Mouse (Mus musculus) neural tube, embryonic 12.5 days (tissue): ENCODE data around the gene Trpv2. TPM values are rescaled to one million over a fixed set of nuclear protein-coding genes. Genes with fewer than 3 reads are reported as not detected.
A peak's percentile ranks its signal among the peaks of the same experiment; 100 is the strongest.

Experiments used
- ATAC-seq: fragments of 200-750 bp; cut with Nextera tagmentation; 2 replicates; pipeline ENCODE4 v1.8.0; 2017; ENCODE audit warnings: low read depth, mild to moderate bottlenecking, moderate TSS enrichment, moderate library complexity; ENCODE audit not compliant: low FRiP score
- H3K27ac ChIP-seq: fragments of 300-500 bp; sonication (generic); 2 replicates; pipeline ENCODE4 v1.5.1; 2016
- H3K27me3 ChIP-seq: fragments of 300-500 bp; sonication (generic); replicated peaks from 2 replicates; pipeline ENCODE4 v1.6.1; 2016; ENCODE audit warnings: mild to moderate bottlenecking
- H3K36me3 ChIP-seq: fragments of 300-500 bp; sonication (generic); 2 replicates; pipeline ENCODE4 v1.6.1; 2016; ENCODE audit warnings: mild to moderate bottlenecking
- H3K4me1 ChIP-seq: fragments of 300-500 bp; sonication (generic); 2 replicates; pipeline ENCODE4 v1.6.1; 2016
- H3K4me2 ChIP-seq: fragments of 300-500 bp; sonication (generic); replicated peaks from 2 replicates; pipeline ENCODE4 v1.6.1; 2016; ENCODE audit warnings: mild to moderate bottlenecking
- H3K4me3 ChIP-seq: fragments of 300-500 bp; sonication (generic); 2 replicates; pipeline ENCODE4 v1.5.1; 2016
- H3K9ac ChIP-seq: fragments of 300-500 bp; sonication (generic); 2 replicates; pipeline ENCODE4 v1.6.1; 2016; ENCODE audit warnings: mild to moderate bottlenecking
- H3K9me3 ChIP-seq: fragments of 300-500 bp; sonication (generic); 2 replicates; pipeline ENCODE4 v1.6.1; 2016; ENCODE audit warnings: mild to moderate bottlenecking
- WGBS: fragments of 180-500 bp; shearing (Covaris S2); methylation state at CpG from one replicate; pipeline ENCODE4 v1.1.7; 2016; 5-methylcytosine and 5-hydroxymethylcytosine counted together
- polyA plus RNA-seq: library from polyadenylated mRNA; unstranded; fragments of >200 nt; fragmentation: Nextera tagmentation; extraction: Ambion mirVana; gene quantifications from 2 replicates; pipeline ENCODE4 v1.2.1, GENCODE M21; 2016

Gene Trpv2
- polyA plus RNA-seq, 1 experiment from 2014 or later: 18.0 TPM

DNA sequence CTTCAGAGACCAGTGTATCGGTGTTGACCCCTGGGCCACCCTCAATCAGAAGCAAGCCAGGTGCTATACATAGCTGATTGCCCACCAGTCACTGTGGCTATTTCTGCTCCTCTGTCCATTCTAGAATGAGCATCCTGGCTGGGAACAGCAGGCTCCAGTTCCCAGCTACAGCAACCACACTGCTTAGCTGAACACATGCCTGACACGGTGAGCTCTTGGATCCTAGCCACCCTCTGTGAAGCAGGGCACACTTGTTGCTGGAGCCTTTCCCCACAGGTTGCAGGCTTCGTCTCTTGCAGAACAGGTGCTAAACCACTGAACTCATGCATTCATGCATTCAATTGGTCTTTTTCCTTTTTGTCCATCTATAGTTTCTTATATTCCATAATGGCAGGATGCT lies 66.1 kb downstream of the Trpv2 start:
- Histone ChIP-seq H3K36me3 (no peaks in the 10 kb centered on the region), H3K27ac (no peak overlapping the region), H3K4me3 (no peak overlapping the region), H3K4me1 (peaks cover 10% of the 10 kb centered on the region), H3K4me2 (no peak overlapping the region), H3K9me3 (no peaks in the 10 kb centered on the region), H3K27me3 (no peaks in the 10 kb centered on the region), H3K9ac (no peak overlapping the region)
- WGBS: 77% methylated on average over 3 of the region's 3 CpGs
- no peak for ATAC-seq

DNA sequence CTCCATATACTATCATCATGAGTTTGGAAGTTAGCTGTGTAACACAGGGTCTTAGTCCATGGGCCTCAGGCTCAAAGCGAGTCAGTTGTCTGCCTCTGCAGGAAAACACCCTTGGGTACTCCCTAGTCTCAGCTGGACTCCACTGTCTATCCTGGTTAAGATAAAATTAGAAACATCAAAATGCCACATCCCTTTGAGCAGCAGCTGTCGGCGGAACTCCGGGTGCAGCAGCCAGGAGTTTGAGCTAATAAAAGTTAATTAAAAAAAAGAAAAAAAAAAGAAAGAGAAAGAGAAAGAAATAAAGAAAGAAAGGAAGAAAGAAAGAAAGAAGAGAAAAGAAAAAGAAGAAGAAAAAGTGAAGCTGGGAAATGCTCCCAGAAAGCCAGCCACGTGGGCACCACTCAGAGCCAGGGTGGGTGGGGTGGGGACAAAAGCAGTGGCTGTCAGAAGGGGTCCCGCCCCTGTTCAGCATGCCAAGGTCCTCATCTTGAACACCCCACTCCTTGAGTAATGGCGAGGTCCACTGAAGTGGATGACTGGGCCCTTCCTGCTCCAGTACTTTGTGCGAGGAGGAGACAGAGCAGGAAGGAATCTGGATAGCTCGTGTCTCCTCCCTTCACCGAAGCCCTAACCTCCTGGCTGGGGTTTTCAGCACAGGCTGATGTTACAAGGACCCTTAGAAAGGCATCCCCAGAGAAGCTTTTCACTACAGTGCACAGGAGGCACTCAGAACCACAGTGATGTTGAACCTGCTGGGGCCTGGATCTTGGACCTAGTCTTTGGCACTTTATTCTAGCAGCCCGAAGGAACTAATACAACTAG lies 67.9 kb downstream of the Trpv2 start:
- H3K36me3 ChIP-seq: no peaks in the 10 kb centered on the region
- no peaks in the 10 kb centered on the region for H3K27me3 ChIP-seq
- no peak for ATAC-seq
- H3K4me2 ChIP-seq: no peak overlapping the region
- no peak overlapping the region for H3K27ac ChIP-seq
- no peaks in the 10 kb centered on the region for H3K9me3 ChIP-seq
- no peak overlapping the region for H3K4me3 ChIP-seq
- WGBS: 68% methylated on average over 11 of the region's 11 CpGs
- H3K9ac ChIP-seq: no peak overlapping the region
- H3K4me1 ChIP-seq: peaks cover 27% of the 10 kb centered on the region

DNA sequence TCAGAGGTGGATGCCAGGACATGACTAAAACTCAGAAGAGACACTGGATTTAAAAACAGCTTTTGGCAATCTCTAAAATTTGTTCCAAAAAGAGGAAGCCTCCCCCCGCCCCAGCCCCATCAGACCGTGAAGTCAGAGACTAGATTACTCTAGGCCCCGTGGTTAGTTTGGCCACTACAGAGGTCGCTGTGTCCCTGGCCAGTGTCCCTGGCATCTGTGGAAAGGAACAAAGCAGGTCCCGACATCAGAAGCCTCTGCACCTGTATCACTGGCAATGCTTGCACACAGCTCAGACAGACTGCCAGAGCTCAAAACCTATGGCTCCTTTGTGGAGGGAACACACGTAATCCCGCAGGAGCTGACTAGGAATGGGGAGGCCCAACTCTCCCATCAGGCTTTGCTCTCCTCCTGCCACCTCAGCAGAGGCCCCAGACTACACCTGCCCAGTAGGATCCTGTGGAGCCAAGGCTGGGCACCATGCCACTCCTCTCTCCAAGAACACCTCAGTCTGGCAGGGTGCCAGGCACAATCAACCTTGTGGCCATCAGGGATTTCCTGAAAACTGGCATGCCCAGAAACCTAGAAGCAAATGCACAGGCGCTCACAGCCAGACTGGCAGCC lies 68.8 kb downstream of the Trpv2 start:
- ATAC-seq: no peak
- 83% methylated on average over 8 of the region's 8 CpGs for WGBS
- H3K27me3 ChIP-seq: no peaks in the 10 kb centered on the region
- H3K9me3 ChIP-seq: no peaks in the 10 kb centered on the region
- H3K4me2 ChIP-seq: no peak overlapping the region
- H3K36me3 ChIP-seq: no peaks in the 10 kb centered on the region
- H3K4me1 ChIP-seq: peaks cover 35% of the 10 kb centered on the region
- H3K9ac ChIP-seq: no peak overlapping the region
- no peak overlapping the region for H3K27ac ChIP-seq
- no peak overlapping the region for H3K4me3 ChIP-seq

DNA sequence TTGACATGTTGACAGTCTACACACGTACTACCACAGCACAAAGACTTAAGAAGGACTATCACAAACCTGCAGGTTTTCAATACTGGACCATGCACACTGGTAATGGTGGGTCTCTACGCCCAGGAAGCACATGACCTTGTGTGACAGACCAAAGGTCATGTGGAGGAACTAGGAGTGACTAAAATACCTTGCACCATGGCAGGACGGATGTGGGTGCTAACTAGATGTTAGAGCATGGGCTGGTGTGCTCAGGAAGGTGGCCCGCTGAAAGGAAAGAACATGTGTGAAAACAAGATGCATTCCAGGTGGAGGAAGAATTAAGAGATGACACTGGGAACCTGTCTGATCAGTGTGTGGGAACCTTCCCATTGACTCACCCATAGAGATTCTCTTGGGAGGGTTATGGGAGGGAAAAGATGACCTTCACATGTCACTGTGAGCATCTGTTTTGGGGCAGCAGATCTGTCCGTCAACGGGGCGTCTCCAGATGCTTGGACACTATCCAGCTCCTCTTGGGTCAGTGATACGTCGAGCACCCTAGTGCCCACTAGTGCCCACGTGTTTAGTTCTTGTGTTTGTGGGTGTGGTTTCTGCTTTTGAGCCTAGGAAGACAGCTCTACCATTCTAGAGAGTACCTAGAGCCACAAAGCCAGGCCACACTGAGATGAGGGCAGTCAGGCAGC lies 69.5 kb downstream of the Trpv2 start:
- Histone ChIP-seq H3K36me3 (no peaks in the 10 kb centered on the region), H3K4me3 (no peak overlapping the region), H3K27ac (no peak overlapping the region), H3K4me2 (no peak overlapping the region), H3K27me3 (no peaks in the 10 kb centered on the region), H3K4me1 (peaks cover 35% of the 10 kb centered on the region), H3K9me3 (no peaks in the 10 kb centered on the region), H3K9ac (no peak overlapping the region)
- WGBS: 88% methylated on average over 10 of the region's 10 CpGs
- no peak for ATAC-seq

DNA sequence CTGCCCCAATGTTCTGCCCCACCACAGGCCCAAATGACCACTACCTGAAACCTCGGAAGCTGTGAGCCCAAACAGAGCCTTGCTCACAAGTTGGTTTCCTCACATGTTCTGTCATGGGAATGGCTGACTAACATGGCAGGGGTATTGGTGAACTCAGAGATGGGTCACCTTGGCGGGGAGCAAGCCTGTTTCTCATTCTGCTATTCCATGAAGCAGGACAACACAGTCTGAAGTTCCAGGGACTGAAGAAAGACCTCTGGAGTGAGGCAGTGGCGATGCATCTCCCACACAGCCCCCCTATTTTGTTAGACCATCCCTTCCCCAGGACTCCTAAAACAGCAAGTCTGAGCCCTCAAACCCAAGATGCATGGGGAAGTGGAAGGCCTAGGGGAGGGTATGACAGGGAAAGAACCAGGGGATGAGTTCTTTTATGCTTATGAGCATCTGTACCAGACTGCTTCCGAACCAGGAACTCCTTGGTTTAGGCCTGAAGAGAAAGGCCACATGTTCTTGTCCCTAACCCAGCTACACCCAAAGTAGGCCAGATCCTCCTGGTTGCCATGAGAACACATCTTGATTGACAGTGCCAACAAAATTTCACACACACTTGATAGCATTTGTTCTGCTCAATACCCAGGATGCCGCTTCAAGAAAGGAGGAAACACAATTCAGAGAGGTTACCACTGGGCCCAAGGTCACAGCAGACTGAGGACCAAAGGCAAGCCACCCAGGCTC lies 70.5 kb downstream of the Trpv2 start:
- Histone ChIP-seq H3K27ac (no peak overlapping the region), H3K4me3 (no peak overlapping the region), H3K27me3 (no peaks in the 10 kb centered on the region), H3K4me1 (peaks cover 42% of the 10 kb centered on the region), H3K9me3 (no peaks in the 10 kb centered on the region), H3K9ac (no peak overlapping the region), H3K4me2 (no peak overlapping the region), H3K36me3 (no peaks in the 10 kb centered on the region)
- ATAC-seq: no peak
- WGBS: 90% methylated on average over 5 of the region's 5 CpGs

DNA sequence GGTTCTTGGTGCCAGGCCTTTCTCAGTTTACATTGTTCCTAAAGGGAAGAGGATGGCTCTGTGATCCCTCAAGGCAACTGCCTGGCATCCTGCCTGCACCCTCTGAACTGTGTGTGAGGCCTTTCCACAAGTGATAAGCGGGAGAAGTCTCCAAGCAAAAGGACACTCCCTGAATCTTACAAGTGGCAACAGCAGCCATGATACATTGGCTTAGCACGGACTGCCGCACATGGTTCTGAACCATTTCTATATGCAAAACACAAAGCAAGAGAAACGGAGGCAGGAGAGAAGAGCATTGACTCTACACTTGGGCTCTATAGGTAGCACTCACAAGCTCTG lies 71.0 kb downstream of the Trpv2 start:
- Histone ChIP-seq H3K9ac (no peak overlapping the region), H3K4me3 (no peak overlapping the region), H3K36me3 (no peaks in the 10 kb centered on the region), H3K4me1 (peaks cover 42% of the 10 kb centered on the region), H3K4me2 (peak overlapping the region; percentile 96), H3K27ac (no peak overlapping the region), H3K27me3 (no peaks in the 10 kb centered on the region), H3K9me3 (no peaks in the 10 kb centered on the region)
- WGBS: 92% methylated on average over 4 of the region's 4 CpGs
- ATAC-seq: no peak

DNA sequence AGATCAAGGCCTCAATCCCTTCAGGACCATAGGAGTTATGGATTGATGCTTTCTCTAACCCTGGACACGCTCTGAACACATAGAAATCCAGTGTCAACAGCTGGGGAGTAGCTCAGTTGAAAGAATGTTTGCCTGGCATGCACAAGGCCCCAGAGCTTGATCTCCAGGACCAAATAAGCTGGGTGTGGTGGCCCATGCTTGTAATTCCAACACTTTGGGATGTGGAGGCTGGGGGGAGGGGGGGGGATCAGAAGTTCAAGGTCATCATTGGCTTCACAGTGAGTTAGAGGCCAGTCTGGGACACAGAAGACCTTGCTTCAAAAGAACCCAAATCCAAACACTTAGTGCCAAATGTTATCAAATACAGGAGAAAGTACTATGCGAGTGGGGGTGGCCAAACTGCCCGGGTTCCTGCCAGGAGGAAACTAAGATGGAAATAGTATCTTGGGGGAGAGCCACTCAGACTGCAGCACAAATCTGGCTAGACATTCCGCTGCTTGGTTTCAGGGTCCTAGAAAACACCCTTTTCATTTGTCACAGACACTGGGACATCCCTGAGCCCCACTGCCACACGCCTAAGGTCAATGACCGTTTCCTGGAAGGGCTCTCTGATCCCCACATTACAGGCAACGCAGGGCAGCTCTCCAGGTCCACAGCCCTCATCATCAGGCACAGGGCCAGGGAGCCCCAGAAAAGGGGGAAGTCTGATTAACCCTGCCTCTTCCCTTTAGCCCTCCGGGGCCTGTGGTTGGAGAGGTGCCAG lies 71.6 kb downstream of the Trpv2 start:
- Histone ChIP-seq H3K4me1 (peaks cover 42% of the 10 kb centered on the region), H3K27ac (no peak overlapping the region), H3K4me2 (peak overlapping the region; percentile 96), H3K9me3 (no peaks in the 10 kb centered on the region), H3K27me3 (no peaks in the 10 kb centered on the region), H3K9ac (0 out of 2 replicates have a peak overlapping the region, but pooled peaks have one; percentile 5), H3K4me3 (no peak overlapping the region), H3K36me3 (no peaks in the 10 kb centered on the region)
- ATAC-seq: no peak
- 53% methylated on average over 8 of the region's 8 CpGs for WGBS

DNA sequence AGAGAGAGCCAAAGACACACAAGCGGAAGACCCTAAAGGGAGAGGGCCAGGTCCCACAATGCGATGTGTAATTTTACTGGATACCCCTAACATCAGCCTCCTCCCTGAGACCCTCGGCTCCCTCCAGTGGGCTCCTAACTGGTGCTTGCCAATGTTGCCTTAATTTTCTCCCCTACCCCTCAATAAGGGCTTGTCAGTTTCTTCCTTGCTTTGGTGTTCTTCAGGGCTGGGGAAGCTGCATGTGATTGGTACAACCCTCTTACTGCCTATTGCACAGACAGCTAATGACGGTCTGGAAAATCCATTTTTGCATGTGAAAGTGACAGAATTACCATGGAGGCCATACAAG lies 72.2 kb downstream of the Trpv2 start:
- H3K4me1 ChIP-seq: peaks cover 42% of the 10 kb centered on the region
- H3K4me3 ChIP-seq: no peak overlapping the region
- no peak overlapping the region for H3K27ac ChIP-seq

DNA sequence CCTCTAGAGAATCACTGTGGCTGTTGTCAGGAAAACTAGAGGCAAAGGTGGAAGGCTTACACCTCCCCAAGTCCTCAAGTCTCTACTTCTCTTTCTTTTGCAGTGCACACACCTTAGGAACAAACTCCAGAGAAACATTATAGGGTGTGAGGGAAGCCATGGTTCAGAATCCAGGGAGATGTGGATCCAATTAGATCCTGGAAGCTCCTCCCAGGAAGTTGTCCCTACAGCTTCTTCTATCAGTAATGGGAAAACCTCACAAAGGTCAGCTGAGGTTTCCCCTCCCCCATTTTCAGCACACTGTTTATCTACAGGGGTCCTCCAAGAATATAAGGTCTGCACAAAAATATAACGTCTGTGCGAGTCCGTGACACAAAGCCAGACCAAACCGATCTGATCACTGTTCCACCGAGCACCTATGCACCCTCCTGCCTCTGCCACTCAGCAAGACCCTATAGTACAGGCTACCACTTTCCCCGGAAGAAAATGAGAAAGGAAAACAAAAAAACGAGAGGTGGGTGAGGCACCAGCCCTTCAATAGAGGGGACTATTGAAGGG lies 72.8 kb downstream of the Trpv2 start:
- no peak for ATAC-seq
- Histone ChIP-seq H3K36me3 (no peaks in the 10 kb centered on the region), H3K4me3 (peak overlapping the region; percentile 74), H3K9ac (no peak overlapping the region), H3K27me3 (no peaks in the 10 kb centered on the region), H3K27ac (no peak overlapping the region), H3K4me1 (peaks cover 42% of the 10 kb centered on the region), H3K4me2 (peak overlapping the region; percentile 96), H3K9me3 (no peaks in the 10 kb centered on the region)
- WGBS: 56% methylated on average over 7 of the region's 7 CpGs

More for the DNA sequence above, 72.2 kb downstream of the Trpv2 start:
- Histone ChIP-seq H3K9ac (0 out of 2 replicates have a peak overlapping the region, but pooled peaks have one; percentile 5), H3K4me2 (peak overlapping the region; percentile 96), H3K27me3 (no peaks in the 10 kb centered on the region), H3K36me3 (no peaks in the 10 kb centered on the region), H3K9me3 (no peaks in the 10 kb centered on the region)
- WGBS: 58% methylated on average over 4 of the region's 4 CpGs
- no peak for ATAC-seq

DNA sequence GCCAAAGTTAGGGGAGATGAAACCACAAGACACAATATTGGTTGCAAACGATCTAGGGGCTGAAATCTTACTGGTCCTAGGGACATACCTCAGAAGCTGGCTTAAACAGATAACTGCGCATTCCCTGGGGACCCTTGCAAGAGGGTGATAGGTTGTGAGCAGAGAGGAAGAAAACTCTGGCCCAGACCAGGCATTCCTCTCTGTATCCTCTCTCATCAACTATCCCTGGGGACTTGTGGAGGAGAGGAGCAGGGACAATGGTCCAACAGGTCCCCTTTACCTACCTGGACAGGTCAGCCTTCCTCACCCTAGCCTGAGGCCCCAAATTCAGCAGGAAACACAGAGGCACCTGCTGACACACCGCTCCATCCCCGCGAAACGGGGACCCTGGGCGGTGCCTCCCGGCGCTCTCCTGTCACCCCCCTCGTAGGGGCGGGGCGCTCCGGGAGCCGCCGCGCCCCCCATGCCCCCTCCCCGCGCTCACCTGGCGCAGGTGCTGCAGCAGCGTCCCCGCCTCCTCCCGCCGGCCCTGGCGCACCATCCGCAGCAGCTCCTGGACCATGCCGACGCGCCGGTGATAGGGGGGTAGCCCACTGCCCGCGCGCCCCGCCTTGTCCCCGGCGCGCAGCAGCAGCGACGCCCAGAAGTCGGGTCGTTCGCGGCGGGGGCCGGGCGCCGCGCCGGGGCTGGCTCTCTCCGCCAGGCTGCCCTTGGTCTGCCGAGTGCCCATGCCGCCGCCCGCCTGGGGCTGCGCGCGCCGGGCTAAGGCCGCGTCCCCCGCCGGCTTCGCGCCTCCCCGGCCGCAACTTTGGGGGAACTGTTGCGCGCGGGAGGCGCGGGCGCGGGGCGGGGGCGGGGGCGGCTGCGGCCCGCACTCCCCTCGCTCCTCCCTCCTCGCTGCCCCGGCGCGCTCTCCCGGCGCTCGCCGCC lies 73.6 kb downstream of the Trpv2 start, which contains the start of gene Lrrc75a:
Gene Lrrc75a (minus strand): TSS at position 863 of the 930 bp plus-strand sequence.
- peak; percentile 82 for ATAC-seq
- no peaks in the 10 kb centered on the region for H3K27me3 ChIP-seq
- H3K27ac ChIP-seq: 0 out of 2 replicates have a peak within 1 kb of the TSS, but pooled peaks have one; percentile 17
- H3K4me3 ChIP-seq: peak within 1 kb of the TSS; percentile 74
- peaks cover 42% of the 10 kb centered on the region for H3K4me1 ChIP-seq
- H3K36me3 ChIP-seq: no peaks in the 10 kb centered on the region
- no peaks in the 10 kb centered on the region for H3K9me3 ChIP-seq
- WGBS: under 1% methylated on average over 80 of the region's 86 CpGs
- peak within 1 kb of the TSS; percentile 96 for H3K4me2 ChIP-seq
- peak within 1 kb of the TSS; percentile 83 for H3K9ac ChIP-seq
